Mouse (Mus musculus) MEL (cell line): Measurements from ENCODE around the gene Rhobtb1. TPM values are rescaled to one million over a fixed set of nuclear protein-coding genes. Genes with fewer than 3 reads are reported as not detected.

Experiments used
- DNase-seq: peaks from one replicate; pipeline ENCODE4 v3.0.0; 2011; ENCODE audit warnings: low read depth, low spot score
- H3K27ac ChIP-seq: 2 replicates; pipeline ENCODE4 v1.5.1; 2012; ENCODE audit warnings: low read depth, mild to moderate bottlenecking, control low read depth, low read length, moderate library complexity; ENCODE audit not compliant: control insufficient read depth
- H3K27me3 ChIP-seq, 2 experiments: fragments of 150-350 bp in 1 of 2; sonication (generic) in 1 of 2; 2 replicates each; pipeline ENCODE4 v1.6.1; 2012; ENCODE audit warnings: low read length in 2 of 2, mild to moderate bottlenecking in 2 of 2, improper control_type of control experiment in 1 of 2, moderate library complexity in 1 of 2; ENCODE audit not compliant: insufficient read depth in 2 of 2, control insufficient read depth in 1 of 2
- H3K36me3 ChIP-seq, 2 experiments: 2 replicates each; pipeline ENCODE4 v1.6.1; 2012 to 2014; ENCODE audit warnings: low read length in 2 of 2, improper control_type of control experiment in 1 of 2, inconsistent platforms in 1 of 2, mild to moderate bottlenecking in 1 of 2; ENCODE audit not compliant: insufficient read depth in 2 of 2, control insufficient read depth in 1 of 2
- H3K4me1 ChIP-seq, 2 experiments: fragments of 150-350 bp in 1 of 2; sonication (generic) in 1 of 2; 2 replicates each; pipeline ENCODE4 v1.6.1; 2012; ENCODE audit warnings: low read length in 2 of 2, improper control_type of control experiment in 1 of 2, mild to moderate bottlenecking in 1 of 2; ENCODE audit not compliant: insufficient read depth in 2 of 2, control insufficient read depth in 1 of 2
- H3K4me3 ChIP-seq, 2 experiments: fragments of 150-350 bp in 1 of 2; sonication (generic) in 1 of 2; 2 replicates each; pipeline ENCODE4 v1.5.1; 2012; ENCODE audit warnings: low read depth in 2 of 2, low read length in 2 of 2, mild to moderate bottlenecking in 2 of 2, moderate library complexity in 2 of 2, control low read depth in 1 of 2, improper control_type of control experiment in 1 of 2; ENCODE audit not compliant: control insufficient read depth in 1 of 2, insufficient read depth in 1 of 2
- H3K79me2 ChIP-seq: 2 replicates; pipeline ENCODE4 v1.6.1; 2012; ENCODE audit warnings: mild to moderate bottlenecking, low read length, moderate library complexity; ENCODE audit not compliant: control insufficient read depth, poor library complexity, insufficient read depth
- H3K9ac ChIP-seq: 2 replicates; pipeline ENCODE4 v1.6.1; 2012; ENCODE audit warnings: low read depth, mild to moderate bottlenecking, control low read depth, low read length, moderate library complexity; ENCODE audit not compliant: control insufficient read depth, poor library complexity, severe bottlenecking
- H3K9me3 ChIP-seq: fragments of 150-350 bp; sonication (generic); replicated peaks from 2 replicates; pipeline ENCODE4 v1.6.1; 2012; ENCODE audit warnings: mild to moderate bottlenecking, low read length, improper control_type of control experiment, moderate library complexity; ENCODE audit not compliant: insufficient read depth
- CHD1 ChIP-seq: IDR thresholded peaks from 2 replicates; pipeline ENCODE4 v1.6.1; 2012; ENCODE audit warnings: low read depth, mild to moderate bottlenecking, inconsistent platforms, low read length, improper control_type of control experiment
- CHD2 ChIP-seq: IDR thresholded peaks from 2 replicates; pipeline ENCODE4 v1.6.1; 2011; ENCODE audit warnings: low read length, improper control_type of control experiment
- ELF1 ChIP-seq: IDR thresholded peaks from 2 replicates; pipeline ENCODE4 v1.6.1; 2014; ENCODE audit warnings: low read depth, mild to moderate bottlenecking, inconsistent platforms, low read length, improper control_type of control experiment, moderate library complexity
- EP300 ChIP-seq, 2 experiments: IDR thresholded peaks; 2 replicates each; pipeline ENCODE4 v1.6.1; 2011; ENCODE audit warnings: improper control_type of control experiment in 2 of 2, low read length in 2 of 2, low read depth in 1 of 2, mild to moderate bottlenecking in 1 of 2
- ETS1 ChIP-seq: IDR thresholded peaks from 2 replicates; pipeline ENCODE4 v1.6.1; 2012; ENCODE audit warnings: low read depth, mild to moderate bottlenecking, inconsistent platforms, low read length, improper control_type of control experiment, moderate library complexity
- GABPA ChIP-seq: IDR thresholded peaks from 2 replicates; pipeline ENCODE4 v1.6.1; 2012; ENCODE audit warnings: low read depth, mild to moderate bottlenecking, inconsistent platforms, low read length, improper control_type of control experiment, moderate library complexity
- GATA1 ChIP-seq: IDR thresholded peaks from 2 replicates; pipeline ENCODE4 v1.6.1; 2011; ENCODE audit warnings: low read depth, low read length, improper control_type of control experiment
- HCFC1 ChIP-seq: IDR thresholded peaks from 2 replicates; pipeline ENCODE4 v1.6.1; 2012; ENCODE audit warnings: low read depth, mild to moderate bottlenecking, inconsistent platforms, low read length, improper control_type of control experiment, moderate library complexity
- JUND ChIP-seq: IDR thresholded peaks from 2 replicates; pipeline ENCODE4 v1.6.1; 2011; ENCODE audit warnings: low read depth, mild to moderate bottlenecking, improper control_type of control experiment, low read length
- KAT2A ChIP-seq: conservative IDR thresholded peaks from 2 replicates; pipeline ENCODE4 v1.6.1; 2012; ENCODE audit warnings: low read depth, low read length, improper control_type of control experiment, inconsistent platforms
- MAFK ChIP-seq: IDR thresholded peaks from 2 replicates; pipeline ENCODE4 v1.6.1; 2011; ENCODE audit warnings: low read depth, mild to moderate bottlenecking, low read length, improper control_type of control experiment, borderline replicate concordance
- MXI1 ChIP-seq: IDR thresholded peaks from 2 replicates; pipeline ENCODE4 v1.6.1; 2011; ENCODE audit warnings: mild to moderate bottlenecking, low read depth, low read length, improper control_type of control experiment
- MYB ChIP-seq: IDR thresholded peaks from 2 replicates; pipeline ENCODE4 v1.6.1; 2011; ENCODE audit warnings: mild to moderate bottlenecking, low read depth, low read length, improper control_type of control experiment
- MYC ChIP-seq: IDR thresholded peaks from 2 replicates; pipeline ENCODE4 v1.6.1; 2011; ENCODE audit warnings: low read depth, mild to moderate bottlenecking, low read length, improper control_type of control experiment, moderate library complexity
- NELFE ChIP-seq: IDR thresholded peaks from 2 replicates; pipeline ENCODE4 v1.6.1; 2011; ENCODE audit warnings: low read depth, low read length, improper control_type of control experiment
- POLR2AphosphoS2 ChIP-seq: IDR thresholded peaks from 2 replicates; pipeline ENCODE4 v1.6.1; 2011; ENCODE audit warnings: low read length, improper control_type of control experiment
- POLR2AphosphoS5 ChIP-seq: IDR thresholded peaks from 2 replicates; pipeline ENCODE4 v1.6.1; 2012; ENCODE audit warnings: low read depth, borderline replicate concordance, mild to moderate bottlenecking, inconsistent platforms, low read length, moderate library complexity, mixed read lengths
- RAD21 ChIP-seq: IDR thresholded peaks from 2 replicates; pipeline ENCODE4 v1.6.1; 2011; ENCODE audit warnings: mild to moderate bottlenecking, low read depth, low read length, improper control_type of control experiment
- RCOR1 ChIP-seq: IDR thresholded peaks from 2 replicates; pipeline ENCODE4 v1.6.1; 2012; ENCODE audit warnings: low read depth, mild to moderate bottlenecking, inconsistent platforms, low read length, improper control_type of control experiment
- SIN3A ChIP-seq: IDR thresholded peaks from 2 replicates; pipeline ENCODE4 v1.6.1; 2012; ENCODE audit warnings: low read length, improper control_type of control experiment, inconsistent platforms
- SMC3 ChIP-seq: IDR thresholded peaks from 2 replicates; pipeline ENCODE4 v1.6.1; 2011; ENCODE audit warnings: low read depth, low read length, improper control_type of control experiment
- TAL1 ChIP-seq: IDR thresholded peaks from 2 replicates; pipeline ENCODE4 v1.6.1; 2012; ENCODE audit warnings: mild to moderate bottlenecking, inconsistent platforms, low read length, moderate library complexity, mixed read lengths
- TCF12 ChIP-seq: IDR thresholded peaks from 2 replicates; pipeline ENCODE4 v1.6.1; 2014; ENCODE audit warnings: low read depth, mild to moderate bottlenecking, inconsistent platforms, low read length, improper control_type of control experiment, moderate library complexity
- UBTF ChIP-seq: IDR thresholded peaks from 2 replicates; pipeline ENCODE4 v1.6.1; 2012; ENCODE audit warnings: low read depth, mild to moderate bottlenecking, inconsistent platforms, low read length, improper control_type of control experiment, moderate library complexity, borderline replicate concordance; ENCODE audit not compliant: insufficient read depth
- USF2 ChIP-seq, 2 experiments: IDR thresholded peaks; 2 replicates each; pipeline ENCODE4 v1.6.1; 2011 to 2012; ENCODE audit warnings: improper control_type of control experiment in 2 of 2, low read length in 2 of 2, borderline replicate concordance in 1 of 2, inconsistent platforms in 1 of 2, low read depth in 1 of 2, mild to moderate bottlenecking in 1 of 2; ENCODE audit not compliant: insufficient read depth in 1 of 2
- ZC3H11A ChIP-seq: IDR thresholded peaks from 2 replicates; pipeline ENCODE4 v1.6.1; 2012; ENCODE audit warnings: low read depth, mild to moderate bottlenecking, inconsistent platforms, low read length, improper control_type of control experiment
- ZKSCAN1 ChIP-seq: IDR thresholded peaks from 2 replicates; pipeline ENCODE4 v1.6.1; 2012; ENCODE audit warnings: low read depth, mild to moderate bottlenecking, inconsistent platforms, low read length, improper control_type of control experiment, moderate library complexity
- ZNF384 ChIP-seq: IDR thresholded peaks from 2 replicates; pipeline ENCODE4 v1.6.1; 2012; ENCODE audit warnings: low read depth, mild to moderate bottlenecking, inconsistent platforms, low read length, improper control_type of control experiment
- polyA plus RNA-seq, 2 experiments: library from polyadenylated mRNA; stranded (reverse) in 1 of 2; unstranded in 1 of 2; fragments of >175 nt in 1 of 2; fragments of >200 nt in 1 of 2; gene quantifications; 2 replicates each; pipeline versions ENCODE4 v1.2.1 to v1.2.4; 2012; ENCODE audit warnings: low replicate concordance in 2 of 2, low read depth in 1 of 2; ENCODE audit not compliant: insufficient read length in 2 of 2, insufficient read depth in 1 of 2, missing spikeins in 1 of 2
- total RNA-seq: library from RNA; depleted of rRNA; stranded (reverse); fragments of 300-350 nt; gene quantifications from 2 replicates; pipeline ENCODE4 v1.2.3, GENCODE M21; 2012

Gene Rhobtb1
- total and polyA plus RNA-seq, 3 experiments = not detected

DNA sequence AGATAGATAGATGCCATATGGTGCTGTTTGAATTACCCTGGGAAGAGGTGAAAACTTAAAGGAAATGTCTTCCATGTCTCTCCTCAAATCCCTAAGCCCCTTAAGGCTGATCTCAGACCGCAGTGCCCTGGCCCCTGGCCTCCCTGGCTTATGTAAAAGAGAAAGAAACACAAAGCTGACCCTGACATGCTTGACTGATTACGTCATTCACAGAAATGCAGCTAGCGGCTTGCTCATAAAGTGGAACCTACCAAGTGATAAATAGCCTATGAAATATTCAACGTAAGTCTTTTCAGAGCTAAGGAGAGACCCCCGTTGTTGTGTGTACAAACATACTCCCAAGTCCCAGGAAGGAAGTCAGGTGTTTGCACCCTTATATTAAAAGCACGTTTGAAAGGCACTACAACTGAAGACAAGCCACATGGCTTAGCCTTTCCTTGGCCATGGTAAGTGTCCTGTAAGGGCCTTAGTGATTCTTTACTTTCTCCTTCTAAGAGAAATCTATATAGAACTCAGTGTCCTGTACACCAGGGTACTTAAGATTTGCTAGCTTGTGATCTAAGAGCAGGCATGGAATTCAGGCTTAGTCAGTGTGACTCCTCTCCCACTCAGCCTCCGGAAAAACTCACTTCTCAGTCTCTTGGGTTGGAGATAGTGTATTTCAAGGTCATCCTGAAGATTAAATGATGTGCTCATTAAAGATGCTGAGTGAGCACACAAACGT lies 53.6 kb downstream of the Rhobtb1 start:
- no peaks in the 10 kb centered on the region for H3K9me3 ChIP-seq
- no peaks in the 10 kb centered on the region for H3K27me3 ChIP-seq
- H3K36me3 ChIP-seq = no peaks in the 10 kb centered on the region
- no peaks in the 10 kb centered on the region for H3K4me1 ChIP-seq
- no peak overlapping the region for H3K27ac ChIP-seq
- DNase-seq = no peak
- no peak overlapping the region for H3K9ac ChIP-seq
- TF ChIP-seq RCOR1 (no peak), GATA1 (no peak), USF2 (IDR thresholded peaks at IDR 0.05; ENCODE audit: borderline replicate concordance in 1 of 2, insufficient read depth in 1 of 2, low read depth in 1 of 2, low read length in 2 of 2) (no peak), NELFE (no peak), POLR2AphosphoS2 (no peak), ETS1 (no peak), MYB (no peak), SIN3A (no peak), CHD1 (no peak), TCF12 (no peak), KAT2A (no peak), ZNF384 (no peak), TAL1 (no peak), ZC3H11A (no peak), GABPA (no peak), EP300 (IDR thresholded peaks at IDR 0.05; ENCODE audit: low read depth in 1 of 2, low read length in 2 of 2) (no peak)
- no peaks in the 10 kb centered on the region for H3K79me2 ChIP-seq
- no peak overlapping the region for H3K4me3 ChIP-seq

DNA sequence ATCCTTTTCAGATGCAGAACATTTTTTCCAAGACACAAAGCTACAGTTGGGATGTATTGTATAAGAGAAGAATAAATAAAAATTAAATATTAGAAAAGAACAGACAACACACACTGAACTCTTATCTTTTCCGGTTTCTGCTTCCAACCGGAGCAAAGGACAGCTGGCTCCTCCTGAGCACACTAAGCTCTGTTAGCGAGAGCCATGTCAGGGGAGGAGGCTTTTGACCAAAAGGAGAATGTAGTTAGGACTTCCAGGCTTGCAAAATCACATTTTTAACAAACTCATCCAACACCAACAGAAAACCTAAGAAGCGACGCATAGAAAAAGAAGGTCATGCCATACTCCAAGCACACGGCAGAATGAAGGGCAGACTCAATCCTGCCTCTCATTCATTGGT lies 54.8 kb downstream of the Rhobtb1 start:
- TF ChIP-seq HCFC1 = no peak
- no peak for TF ChIP-seq NELFE
- TF ChIP-seq SIN3A = no peak
- no peak for TF ChIP-seq SMC3
- TF ChIP-seq JUND = no peak
- TF ChIP-seq MAFK = no peak
- no peak for TF ChIP-seq MYC
- no peak for TF ChIP-seq ZC3H11A
- no peak for TF ChIP-seq UBTF
- TF ChIP-seq RAD21 = no peak
- no peak for TF ChIP-seq POLR2AphosphoS5
- TF ChIP-seq CHD2 = no peak
- TF ChIP-seq MXI1 = no peak
- TF ChIP-seq ZNF384 = no peak
- TF ChIP-seq KAT2A = no peak
- TF ChIP-seq ELF1 = no peak
- TF ChIP-seq ZKSCAN1 = no peak
- TF ChIP-seq GABPA = no peak

More for the DNA sequence above, 54.8 kb downstream of the Rhobtb1 start:
- Histone ChIP-seq H3K4me3 (no peak overlapping the region), H3K4me1 (no peaks in the 10 kb centered on the region), H3K79me2 (no peaks in the 10 kb centered on the region), H3K27me3 (no peaks in the 10 kb centered on the region; a peak in 1 of 4 replicates), H3K27ac (no peak overlapping the region), H3K9me3 (no peaks in the 10 kb centered on the region), H3K36me3 (no peaks in the 10 kb centered on the region), H3K9ac (no peak overlapping the region)
- DNase-seq = no peak
